Mouse (Mus musculus): ENCODE measurements around the gene Rundc3a. TPM values are rescaled to one million over a fixed set of nuclear protein-coding genes. Genes with fewer than 3 reads are reported as not detected.

The Rundc3a gene
- polyA plus RNA-seq, 1 experiment from 2014 or later: 10.8 TPM

DNA sequence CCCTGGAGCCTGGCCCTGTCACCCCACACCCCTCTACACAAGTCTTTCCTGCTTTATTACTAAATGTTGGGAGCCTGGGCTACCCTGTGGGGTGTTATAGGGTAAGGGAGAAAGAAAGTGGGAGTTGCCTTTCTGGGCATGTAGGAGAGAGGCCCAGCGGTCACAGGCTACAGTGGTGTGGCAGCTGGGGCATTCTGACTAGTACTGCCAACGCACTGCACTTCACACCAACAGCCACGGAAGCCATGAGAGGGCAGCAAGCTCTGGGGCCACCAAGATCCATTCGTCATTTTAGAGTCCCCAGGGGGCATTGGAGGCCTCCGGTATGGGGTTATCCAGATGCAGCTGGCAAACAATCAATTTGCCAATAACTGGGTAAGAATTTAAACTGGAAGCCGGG lies 48.9 kb downstream of the Rundc3a start:
- Histone ChIP-seq H3K27ac (no peak overlapping the region), H3K4me3 (replicated peaks) (no peak overlapping the region), H3K9ac (no peak overlapping the region), H3K9me3 (no peaks in the 10 kb centered on the region), H3K4me1 (replicated peaks) (peaks cover 40% of the 10 kb centered on the region), H3K27me3 (replicated peaks) (0 out of 2 replicates have a peak, but pooled peaks cover 6% of the 10 kb centered on the region), H3K4me2 (replicated peaks) (no peak overlapping the region), H3K36me3 (peaks cover 6% of the 10 kb centered on the region)
- 88% methylated on average over 6 of the region's 6 CpGs for WGBS
- no peak for ATAC-seq

DNA sequence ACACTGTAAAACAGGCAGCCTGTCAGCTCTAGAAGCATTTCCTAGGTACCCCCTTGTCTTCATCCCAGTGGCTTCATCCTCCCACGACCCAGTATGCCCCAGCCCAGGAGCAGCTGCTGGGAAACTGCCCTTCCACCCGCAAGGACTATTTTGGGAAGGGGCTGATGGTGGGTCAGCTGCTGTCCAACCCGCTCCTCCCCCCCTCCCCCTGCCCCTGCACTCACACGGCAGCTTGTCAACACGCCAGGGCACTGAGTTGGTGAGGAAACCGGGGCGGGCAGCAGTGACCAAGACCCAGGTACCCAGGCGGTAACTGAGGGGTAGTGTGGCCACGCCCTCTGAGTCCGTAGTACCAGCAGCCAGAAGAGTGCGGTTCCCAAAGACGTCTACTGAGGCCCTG lies 50.5 kb downstream of the Rundc3a start:
- Histone ChIP-seq H3K4me1 (replicated peaks) (peaks cover 39% of the 10 kb centered on the region), H3K9me3 (no peaks in the 10 kb centered on the region), H3K9ac (no peak overlapping the region), H3K27ac (no peak overlapping the region), H3K4me3 (replicated peaks) (no peak overlapping the region), H3K27me3 (replicated peaks) (0 out of 2 replicates have a peak, but pooled peaks cover 1% of the 10 kb centered on the region), H3K4me2 (replicated peaks) (no peak overlapping the region), H3K36me3 (peaks cover 6% of the 10 kb centered on the region)
- ATAC-seq: no peak
- 66% methylated on average over 12 of the region's 12 CpGs for WGBS

DNA sequence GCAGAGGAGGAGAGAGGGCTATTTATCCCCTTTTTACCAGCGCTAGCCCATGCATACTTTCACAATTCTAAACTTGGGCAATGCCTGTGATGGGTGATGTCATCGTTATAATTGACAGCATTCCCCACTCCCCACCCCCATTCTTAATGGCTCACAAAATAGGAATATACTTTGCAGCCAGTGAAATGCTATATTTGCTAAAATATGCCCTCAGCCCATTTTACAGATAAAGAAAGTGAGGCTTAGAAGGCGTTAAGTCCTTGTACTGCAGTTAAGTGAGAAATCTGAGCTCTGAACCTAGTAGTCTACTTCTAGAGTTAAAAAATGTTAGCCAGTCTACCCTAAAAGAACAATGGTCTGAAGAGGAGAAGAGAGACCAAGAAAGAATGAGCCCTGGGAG lies 51.1 kb downstream of the Rundc3a start:
- 70% methylated on average over 3 of the region's 3 CpGs for WGBS

DNA sequence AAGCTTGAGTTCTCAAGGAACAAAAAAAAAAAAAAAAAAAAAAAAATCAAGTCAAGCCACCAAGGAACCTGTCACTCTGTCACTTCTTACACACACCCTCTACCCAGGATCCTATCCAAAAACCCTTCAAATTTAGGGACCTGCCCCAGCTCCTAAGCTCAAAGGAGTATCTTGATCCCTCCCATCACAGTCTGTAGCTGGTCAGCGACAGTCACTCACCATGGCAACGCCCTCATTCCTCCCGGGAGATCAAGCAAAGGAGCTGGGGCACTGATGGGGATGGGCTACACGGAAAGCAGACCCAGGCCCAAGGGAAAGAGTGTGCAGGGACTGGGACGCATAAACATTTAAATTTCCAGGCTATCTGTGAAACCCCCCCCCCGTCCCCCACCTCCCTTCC lies 51.6 kb downstream of the Rundc3a start:
- Histone ChIP-seq H3K9me3 (no peaks in the 10 kb centered on the region), H3K4me3 (replicated peaks) (0 out of 2 replicates have a peak overlapping the region, but pooled peaks have one; percentile 90), H3K4me1 (replicated peaks) (peaks cover 39% of the 10 kb centered on the region), H3K9ac (no peak overlapping the region), H3K27me3 (replicated peaks) (no peaks in the 10 kb centered on the region), H3K27ac (no peak overlapping the region; the same call in 1 of the 2 replicates), H3K4me2 (replicated peaks) (peak overlapping the region; percentile 96), H3K36me3 (peaks cover 4% of the 10 kb centered on the region; the same call in 1 of the 2 replicates)
- ATAC-seq: no peak
- 12% methylated on average over 6 of the region's 6 CpGs for whole genome bisulfite sequencing

More for the DNA sequence above, 51.1 kb downstream of the Rundc3a start:
- H3K4me2 ChIP-seq (replicated peaks): no peak overlapping the region
- peaks cover 6% of the 10 kb centered on the region; the same call in 1 of the 2 replicates for H3K36me3 ChIP-seq
- no peak overlapping the region for H3K27ac ChIP-seq
- no peak for ATAC-seq
- H3K4me3 ChIP-seq (replicated peaks): no peak overlapping the region
- H3K4me1 ChIP-seq (replicated peaks): peaks cover 39% of the 10 kb centered on the region
- no peaks in the 10 kb centered on the region for H3K9me3 ChIP-seq
- no peaks in the 10 kb centered on the region for H3K27me3 ChIP-seq (replicated peaks)
- H3K9ac ChIP-seq: no peak overlapping the region

DNA sequence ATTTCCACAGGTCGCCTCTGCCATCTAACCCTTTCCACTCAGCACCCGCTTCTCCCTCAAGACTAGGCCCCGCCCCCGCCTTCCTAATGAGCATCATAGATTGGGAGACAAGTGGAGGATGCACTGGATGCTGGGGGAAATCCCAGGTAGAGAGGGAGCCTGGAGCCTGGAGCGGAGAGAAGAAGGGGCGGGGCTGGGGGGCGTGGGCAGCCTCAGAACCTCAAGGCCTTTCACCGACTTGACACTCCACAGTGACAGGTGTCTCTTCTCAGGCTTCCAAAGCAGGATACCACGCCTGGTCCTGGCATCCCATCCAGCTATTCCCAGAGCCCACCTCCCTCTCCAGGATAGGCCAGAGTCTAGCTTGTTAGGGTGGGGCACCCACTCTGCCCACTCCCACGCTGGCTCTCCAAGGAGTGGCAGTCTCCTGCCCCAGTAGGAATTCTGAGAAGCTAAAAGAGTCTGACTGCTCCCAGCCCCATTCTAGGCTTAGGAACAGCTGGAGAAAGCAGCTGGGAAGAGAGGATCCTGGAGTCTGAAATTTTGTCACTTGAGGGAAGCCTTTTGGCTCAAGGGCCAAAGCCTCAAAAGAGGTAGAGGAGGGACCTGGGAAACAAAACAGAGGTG lies 52.2 kb downstream of the Rundc3a start:
- peak overlapping the region; percentile 90 for H3K27ac ChIP-seq
- peaks cover 39% of the 10 kb centered on the region for H3K4me1 ChIP-seq (replicated peaks)
- H3K9me3 ChIP-seq: no peaks in the 10 kb centered on the region
- no peaks in the 10 kb centered on the region for H3K27me3 ChIP-seq (replicated peaks)
- peak; percentile 13 for ATAC-seq
- peak overlapping the region; percentile 96 for H3K4me2 ChIP-seq (replicated peaks)
- 0 out of 2 replicates have a peak, but pooled peaks cover 3% of the 10 kb centered on the region for H3K36me3 ChIP-seq
- H3K9ac ChIP-seq: 0 out of 2 replicates have a peak overlapping the region, but pooled peaks have one; percentile 96
- WGBS: 22% methylated on average over 10 of the region's 10 CpGs
- peak overlapping the region; percentile 90 for H3K4me3 ChIP-seq (replicated peaks)

DNA sequence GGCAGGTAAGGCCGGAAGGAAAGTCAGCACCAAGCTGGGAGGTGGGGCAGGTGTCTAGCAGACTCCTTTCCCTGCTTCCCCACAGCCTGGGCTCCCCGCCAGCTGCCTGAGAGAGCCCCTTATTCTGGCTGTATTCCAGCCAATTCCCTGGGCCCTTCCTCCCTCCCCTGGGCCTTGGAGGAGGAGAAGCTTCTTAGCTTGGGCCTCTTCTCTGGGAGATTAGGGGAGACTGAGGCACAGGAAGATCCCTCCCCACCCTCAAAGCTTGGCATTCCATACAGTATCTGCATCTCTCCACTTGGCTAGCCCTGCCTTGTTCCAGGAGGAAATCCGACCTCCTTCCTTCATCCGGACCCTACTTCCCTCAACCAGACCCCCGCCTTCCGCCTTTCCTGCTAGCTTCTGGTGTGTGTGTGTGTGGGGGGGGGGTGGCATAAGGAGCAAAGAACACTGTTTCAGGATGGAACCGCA lies 52.7 kb downstream of the Rundc3a start:
- Histone ChIP-seq H3K4me3 (replicated peaks) (peak overlapping the region; percentile 90), H3K36me3 (0 out of 2 replicates have a peak, but pooled peaks cover 3% of the 10 kb centered on the region), H3K27ac (peak overlapping the region; percentile 90), H3K9ac (peak overlapping the region; percentile 96), H3K4me1 (replicated peaks) (peaks cover 39% of the 10 kb centered on the region), H3K4me2 (replicated peaks) (peak overlapping the region; percentile 96), H3K9me3 (no peaks in the 10 kb centered on the region), H3K27me3 (replicated peaks) (no peaks in the 10 kb centered on the region)
- ATAC-seq: peak; percentile 46
- WGBS: 15% methylated on average over 7 of the region's 7 CpGs

DNA sequence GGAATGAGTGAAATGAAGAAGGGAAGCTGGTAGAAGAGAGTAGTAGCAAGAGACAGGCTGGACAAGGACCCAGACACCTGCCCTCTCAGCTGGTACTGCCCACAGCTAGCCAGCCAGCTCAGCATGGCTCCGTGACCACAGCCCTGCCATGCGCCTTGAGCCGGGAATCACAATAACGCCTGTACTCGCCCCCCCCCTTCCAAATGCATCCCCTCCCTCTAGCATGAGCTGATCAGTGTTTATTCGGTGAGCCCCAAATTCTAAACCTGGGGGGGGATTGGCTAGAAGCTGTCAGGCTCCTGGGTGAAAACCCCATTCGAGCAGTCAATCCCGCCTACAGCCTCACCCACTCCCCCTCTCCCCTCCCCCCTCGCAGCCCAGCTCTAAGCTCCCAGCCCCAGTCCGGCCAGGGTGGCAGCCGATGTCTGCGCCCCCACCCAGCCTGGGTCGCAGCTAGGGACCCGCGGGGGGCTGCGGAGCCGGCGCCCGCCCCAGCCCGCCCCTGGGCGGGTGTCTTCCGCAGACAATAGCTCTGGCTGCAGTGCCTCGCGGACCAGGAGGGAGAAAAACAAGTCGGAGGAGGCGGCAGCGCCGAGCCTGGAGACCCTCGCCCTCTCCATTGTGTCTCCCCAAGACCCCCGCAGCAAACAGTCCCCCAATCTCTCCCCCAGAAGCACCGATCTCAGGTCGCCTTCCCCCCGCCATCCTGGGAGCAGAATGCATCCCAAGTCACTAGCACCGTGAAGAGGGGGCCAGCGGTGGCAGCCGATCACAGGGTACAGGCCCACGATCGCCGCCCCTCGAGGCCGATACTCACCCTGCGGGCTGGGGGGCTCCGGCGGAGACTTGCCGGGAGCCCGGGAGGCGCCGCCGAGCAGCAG lies 53.6 kb downstream of the Rundc3a start:
- H3K4me1 ChIP-seq (replicated peaks): peaks cover 39% of the 10 kb centered on the region
- H3K4me3 ChIP-seq (replicated peaks): peak overlapping the region; percentile 90
- ATAC-seq: peak; percentile 59
- peak overlapping the region; percentile 96 for H3K4me2 ChIP-seq (replicated peaks)
- H3K9me3 ChIP-seq: no peaks in the 10 kb centered on the region
- under 1% methylated on average over 45 of the region's 49 CpGs for WGBS
- 0 out of 2 replicates have a peak, but pooled peaks cover 3% of the 10 kb centered on the region for H3K36me3 ChIP-seq
- H3K27ac ChIP-seq: peak overlapping the region; percentile 90
- peak overlapping the region; percentile 96 for H3K9ac ChIP-seq
- H3K27me3 ChIP-seq (replicated peaks): no peaks in the 10 kb centered on the region

DNA sequence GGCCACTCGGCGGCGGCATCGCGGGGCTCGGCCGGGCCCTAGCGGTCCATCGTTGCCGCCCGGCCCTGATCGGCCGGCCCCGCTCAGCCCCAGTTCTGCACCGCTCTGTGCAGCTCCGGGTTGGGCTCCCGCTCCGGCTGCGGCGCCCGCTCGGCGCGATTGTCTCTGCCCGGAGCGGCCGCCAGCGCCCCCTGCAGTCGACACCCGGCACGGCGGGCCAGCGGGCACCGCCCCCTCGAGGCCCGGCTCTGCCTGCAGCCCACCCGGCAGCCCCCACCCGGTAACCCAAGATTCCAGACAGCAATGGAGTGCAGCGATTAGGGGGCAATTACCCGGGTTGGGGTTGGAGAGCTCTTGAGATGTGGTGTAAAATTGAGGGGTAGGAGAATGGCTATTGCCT lies 54.3 kb downstream of the Rundc3a start, which contains the start of gene Fam171a2:
Gene Fam171a2 (minus strand): TSS at position 186 of the 400 bp plus-strand sequence.
- H3K4me1 ChIP-seq (replicated peaks): peaks cover 39% of the 10 kb centered on the region
- WGBS: under 1% methylated on average over 40 of the region's 40 CpGs
- H3K36me3 ChIP-seq: no peaks in the 10 kb centered on the region
- H3K9me3 ChIP-seq: no peaks in the 10 kb centered on the region
- H3K4me2 ChIP-seq (replicated peaks): peak within 1 kb of the TSS; percentile 96
- ATAC-seq: peak; percentile 76
- H3K9ac ChIP-seq: peak within 1 kb of the TSS; percentile 96
- H3K27ac ChIP-seq: peak within 1 kb of the TSS; percentile 90
- no peaks in the 10 kb centered on the region for H3K27me3 ChIP-seq (replicated peaks)
- H3K4me3 ChIP-seq (replicated peaks): peak within 1 kb of the TSS; percentile 90

DNA sequence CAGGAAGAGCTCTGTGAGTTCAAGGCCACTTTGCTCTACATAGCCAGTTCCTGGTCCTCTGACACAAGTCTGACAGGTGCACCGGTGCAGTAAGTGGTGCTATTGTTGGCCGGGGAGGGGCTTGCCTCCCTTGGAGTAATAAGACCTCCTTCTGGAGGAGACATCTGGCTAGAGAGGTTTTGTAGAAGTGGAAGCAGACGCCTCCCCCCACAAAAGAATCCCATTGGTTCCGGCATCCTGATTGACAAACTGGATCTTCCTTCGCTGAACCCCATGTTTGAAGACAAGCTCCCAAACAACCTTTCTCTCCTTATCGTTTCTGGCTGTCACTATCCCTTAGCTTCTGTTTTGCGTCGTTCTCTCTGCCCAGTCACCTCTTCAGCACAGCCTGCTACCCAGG lies 55.1 kb downstream of the Rundc3a start:
- H3K9me3 ChIP-seq: no peaks in the 10 kb centered on the region
- no peak overlapping the region for H3K9ac ChIP-seq
- H3K4me1 ChIP-seq (replicated peaks): peaks cover 39% of the 10 kb centered on the region
- no peak overlapping the region for H3K27ac ChIP-seq
- no peak for ATAC-seq
- H3K36me3 ChIP-seq: no peaks in the 10 kb centered on the region
- H3K4me2 ChIP-seq (replicated peaks): no peak overlapping the region
- 20% methylated on average over 8 of the region's 8 CpGs for WGBS
- no peak overlapping the region for H3K4me3 ChIP-seq (replicated peaks)
- no peaks in the 10 kb centered on the region for H3K27me3 ChIP-seq (replicated peaks)

DNA sequence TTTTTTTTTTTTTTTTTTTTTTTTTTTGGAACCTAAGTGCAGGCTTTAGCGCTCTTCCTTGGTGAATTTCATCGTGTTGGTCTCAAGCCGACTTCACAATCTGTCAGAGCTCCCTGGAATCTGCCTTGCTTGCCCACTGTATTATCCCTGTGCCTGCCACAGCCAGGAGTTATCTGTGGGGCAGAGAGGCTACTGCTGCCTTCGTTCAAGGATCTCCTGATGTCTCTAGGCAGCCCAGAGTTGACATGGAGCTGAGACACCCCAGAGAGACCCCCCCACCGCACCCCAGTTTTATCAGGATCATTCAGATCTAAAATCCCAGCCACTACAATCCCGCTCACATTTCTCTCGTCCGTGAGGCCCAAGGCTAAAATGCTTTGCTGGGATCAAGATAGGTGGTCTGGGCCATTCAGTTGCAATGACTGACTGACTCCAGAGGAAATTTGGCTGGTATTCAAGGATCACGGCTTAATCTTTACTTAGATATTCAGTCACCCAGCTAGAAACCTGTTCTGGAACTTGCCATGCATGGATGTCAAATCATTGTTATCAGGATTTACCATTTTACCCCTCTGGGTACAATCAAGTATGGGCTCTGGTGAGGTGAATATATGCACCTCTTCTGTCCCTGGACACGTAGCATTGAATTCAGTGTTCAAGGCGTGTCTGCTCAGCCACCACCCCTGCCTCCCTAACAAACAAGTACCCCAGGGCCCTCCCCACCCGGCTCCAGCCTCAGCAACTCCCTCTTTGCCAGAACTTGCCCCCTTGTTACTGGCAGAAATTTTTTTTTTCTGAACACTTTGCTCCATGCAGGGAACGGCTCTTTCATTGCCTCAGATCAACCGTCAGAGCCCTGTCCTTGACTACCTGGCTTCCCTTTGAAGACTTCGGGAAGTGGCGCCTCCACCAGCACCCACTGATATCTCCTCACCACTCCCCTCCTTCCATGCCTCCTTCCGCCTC lies 56.1 kb downstream of the Rundc3a start:
- Histone ChIP-seq H3K4me1 (replicated peaks) (peaks cover 34% of the 10 kb centered on the region), H3K27ac (no peak overlapping the region), H3K9ac (no peak overlapping the region), H3K27me3 (replicated peaks) (no peaks in the 10 kb centered on the region), H3K36me3 (no peaks in the 10 kb centered on the region), H3K4me2 (replicated peaks) (no peak overlapping the region), H3K4me3 (replicated peaks) (no peak overlapping the region), H3K9me3 (no peaks in the 10 kb centered on the region)
- ATAC-seq: no peak
- WGBS: 37% methylated on average over 17 of the region's 17 CpGs
